Mouse (Mus musculus): ENCODE results near the gene Usp22. TPM values are rescaled to one million over a fixed set of nuclear protein-coding genes. Genes with fewer than 3 reads are reported as not detected.

The Usp22 gene
- polyA plus RNA-seq (2012; ENCODE audit: insufficient read depth, insufficient read length, low replicate concordance, missing spikeins), result not detected in 2 replicates

DNA sequence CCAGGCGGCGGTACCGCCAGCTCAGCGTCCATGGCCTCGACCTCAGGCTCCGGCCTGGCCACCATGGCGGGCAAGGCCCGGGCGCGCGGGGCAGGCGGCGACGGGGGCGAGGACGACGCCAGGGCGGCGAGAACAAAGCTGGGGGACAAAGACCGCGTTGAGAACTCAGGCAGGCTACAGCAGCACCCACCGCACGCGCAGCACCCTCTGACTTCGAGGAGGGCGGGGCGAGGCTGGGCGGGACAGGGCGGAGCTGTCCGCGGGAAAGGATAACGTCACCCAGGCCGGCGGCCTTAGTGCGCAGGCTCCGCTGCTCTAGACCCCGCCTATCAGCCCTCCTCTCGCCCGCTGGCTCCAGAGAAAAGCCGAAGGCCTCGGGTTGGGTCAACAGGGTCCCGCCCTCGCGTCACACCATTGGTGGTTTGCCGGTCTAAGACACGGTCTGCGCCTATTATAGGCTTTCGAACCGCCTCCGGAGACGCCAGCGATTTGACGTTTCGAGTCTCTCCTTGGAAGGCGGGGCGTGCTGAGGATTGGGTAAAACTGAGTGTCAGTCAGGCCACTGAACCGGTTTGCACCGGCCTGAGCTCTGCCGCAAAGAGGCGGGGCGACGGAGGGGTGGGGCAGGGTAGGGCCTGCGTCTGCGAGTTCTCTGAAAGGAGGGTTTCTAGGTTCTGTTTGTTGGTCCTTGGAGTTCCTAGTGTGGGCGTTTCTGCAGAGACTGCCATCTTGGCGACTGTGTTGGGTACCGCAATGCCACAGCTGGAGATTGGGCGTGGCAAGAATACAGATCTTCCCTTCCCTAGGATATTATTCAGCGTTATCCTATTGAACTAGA is at the start of gene Usp22:
TSS of gene Usp22 (minus strand) at position 235 of the 838 bp plus-strand sequence.
- WGBS, result under 1% methylated on average over 68 of the region's 69 CpGs
- peak within 1 kb of the TSS; percentile 94 for H3K4me3 ChIP-seq (ENCODE audit: insufficient read depth, low read depth, low read length)
- no peak for TF ChIP-seq CTCF (IDR thresholded peaks at IDR 0.05; ENCODE audit: insufficient read depth, low read depth, low read length)
- peak; percentile 84 for TF ChIP-seq POLR2A (IDR thresholded peaks at IDR 0.05; ENCODE audit: insufficient read depth, low read depth, low read length)
- peaks cover 13% of the 10 kb centered on the region for H3K4me1 ChIP-seq (ENCODE audit: control insufficient read depth, insufficient read depth, low read length)
- peak within 1 kb of the TSS; percentile 96 for H3K27ac ChIP-seq (ENCODE audit: insufficient read depth, low read depth, low read length)

DNA sequence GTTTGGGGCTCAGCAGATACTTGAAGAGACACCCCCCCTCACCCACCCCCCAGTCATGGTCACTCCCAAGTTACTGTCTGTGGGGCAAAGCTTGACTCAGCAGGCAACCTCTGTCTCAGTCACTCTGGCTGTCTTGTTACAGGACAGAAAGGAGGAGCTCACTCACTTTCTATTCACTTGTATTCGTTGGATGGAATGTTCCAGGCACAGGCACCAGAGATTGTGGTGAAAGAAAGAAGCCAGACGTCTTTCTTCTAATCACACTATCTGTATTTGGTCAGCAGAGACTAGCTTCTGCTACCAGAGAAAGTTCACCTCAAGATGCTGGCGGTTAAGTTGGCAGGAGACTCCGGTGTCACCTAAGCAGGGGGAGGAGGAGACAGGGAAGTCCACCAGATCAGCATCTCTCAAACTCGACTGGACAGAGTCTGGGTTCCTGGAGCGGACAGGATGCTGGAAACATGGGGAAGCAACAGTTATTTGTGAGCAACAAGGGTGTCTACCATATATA is 49.4 kb upstream of the Usp22 start:
- Histone ChIP-seq H3K4me1 (ENCODE audit: control insufficient read depth, insufficient read depth, low read length) (no peaks in the 10 kb centered on the region), H3K4me3 (ENCODE audit: insufficient read depth, low read depth, low read length) (no peak overlapping the region), H3K27ac (ENCODE audit: insufficient read depth, low read depth, low read length) (no peak overlapping the region)
- TF ChIP-seq CTCF (IDR thresholded peaks at IDR 0.05; ENCODE audit: insufficient read depth, low read depth, low read length) (no peak), POLR2A (IDR thresholded peaks at IDR 0.05; ENCODE audit: insufficient read depth, low read depth, low read length) (no peak)
- WGBS, result 80% methylated on average over 6 of the region's 6 CpGs

DNA sequence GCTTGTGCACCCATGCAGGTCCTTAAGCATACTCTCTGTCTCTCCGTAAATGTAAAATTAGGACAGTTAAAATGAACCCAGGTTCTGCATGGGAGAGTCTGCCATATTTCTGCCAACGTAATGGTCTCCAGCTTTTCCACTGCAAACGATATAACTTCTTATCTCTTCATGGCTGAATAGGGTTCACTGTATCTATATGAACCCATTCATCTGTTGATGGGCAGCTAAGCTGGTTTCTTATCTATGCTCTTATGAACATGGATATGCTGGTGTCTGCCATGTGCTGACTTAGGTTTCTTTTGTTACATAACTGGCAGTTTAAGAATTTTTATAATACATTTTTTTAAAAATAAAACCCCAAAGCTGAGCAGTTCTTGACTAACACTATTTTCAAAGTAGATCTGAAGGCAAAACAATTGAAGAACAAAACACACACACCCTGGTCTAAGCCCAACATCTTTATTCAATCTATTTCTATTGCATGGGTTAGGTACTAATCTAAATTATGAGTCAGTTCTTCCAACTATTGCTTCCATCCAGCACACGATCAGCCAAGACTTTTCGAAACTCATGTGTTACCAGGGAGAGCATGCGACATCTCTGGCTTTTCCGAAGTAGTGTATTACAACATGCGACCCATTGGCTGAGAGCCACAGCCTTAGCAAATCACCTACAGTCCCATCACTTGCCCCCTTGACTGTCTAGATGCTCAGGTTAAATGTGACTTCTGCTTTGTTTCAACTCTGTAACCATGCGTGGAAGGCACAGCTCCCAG is 48.3 kb upstream of the Usp22 start:
- 88% methylated on average over 9 of the region's 9 CpGs for WGBS
- H3K4me1 ChIP-seq (ENCODE audit: control insufficient read depth, insufficient read depth, low read length), result no peaks in the 10 kb centered on the region
- no peak overlapping the region for H3K4me3 ChIP-seq (ENCODE audit: insufficient read depth, low read depth, low read length)
- TF ChIP-seq CTCF (IDR thresholded peaks at IDR 0.05; ENCODE audit: insufficient read depth, low read depth, low read length), result no peak
- TF ChIP-seq POLR2A (IDR thresholded peaks at IDR 0.05; ENCODE audit: insufficient read depth, low read depth, low read length), result no peak
- H3K27ac ChIP-seq (ENCODE audit: insufficient read depth, low read depth, low read length), result no peak overlapping the region

DNA sequence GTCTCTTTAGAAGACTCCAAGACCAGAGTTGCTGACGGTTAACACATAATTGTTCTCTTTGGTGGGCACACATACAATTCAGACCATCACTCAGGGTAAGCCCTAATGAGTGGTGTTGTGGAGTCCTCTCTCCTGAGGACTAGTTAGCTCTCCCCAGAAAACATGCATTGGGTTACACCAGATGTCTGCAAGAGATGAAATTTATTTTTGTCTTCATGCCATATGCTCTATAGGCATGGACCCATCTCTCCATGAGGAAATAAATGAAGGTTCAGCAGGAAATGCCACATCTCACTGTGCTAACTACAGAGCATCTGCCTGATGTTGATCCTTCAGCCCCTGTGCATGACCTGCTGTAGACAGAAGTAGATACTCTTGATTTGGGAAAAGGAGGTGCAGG is 47.2 kb upstream of the Usp22 start:
- H3K27ac ChIP-seq (ENCODE audit: insufficient read depth, low read depth, low read length), result no peak overlapping the region
- WGBS, result 67% methylated on average over 1 of the region's 1 CpGs
- TF ChIP-seq POLR2A (IDR thresholded peaks at IDR 0.05; ENCODE audit: insufficient read depth, low read depth, low read length) (no peak), CTCF (IDR thresholded peaks at IDR 0.05; ENCODE audit: insufficient read depth, low read depth, low read length) (no peak)

DNA sequence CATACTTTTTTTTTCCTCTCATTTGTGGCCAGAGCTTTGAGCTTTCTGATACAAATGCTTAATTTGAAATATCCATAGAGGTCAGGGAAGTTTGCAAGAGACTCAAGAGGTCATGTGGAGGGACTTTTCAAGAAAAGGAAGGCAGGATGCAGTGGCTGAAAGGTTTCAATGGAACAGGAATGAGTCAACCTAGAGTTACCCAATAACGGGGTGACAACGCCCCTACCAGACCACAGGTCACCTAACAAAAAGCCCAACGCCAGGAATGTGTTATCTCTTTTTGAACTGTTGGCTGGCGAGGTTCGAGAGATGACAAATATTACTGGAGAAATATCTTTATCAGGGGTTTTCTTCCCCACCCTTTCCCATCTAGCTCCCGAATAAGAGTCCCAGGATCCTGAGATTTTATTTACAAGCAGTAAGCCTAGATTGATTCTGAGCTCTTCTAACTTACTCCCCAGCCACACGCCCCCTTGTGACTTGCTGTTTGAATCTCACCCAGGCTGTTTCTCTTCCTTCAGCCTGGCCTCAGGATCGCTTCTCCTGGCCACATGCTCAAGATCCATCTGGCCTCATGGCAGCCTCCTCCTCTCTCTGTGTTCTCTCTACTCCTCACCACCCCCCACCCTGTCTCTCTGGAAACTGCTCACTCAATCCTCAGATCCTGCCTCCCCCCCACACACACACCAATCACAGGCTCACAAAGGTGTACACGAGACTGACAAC is 45.5 kb upstream of the Usp22 start:
- no peaks in the 10 kb centered on the region for H3K4me1 ChIP-seq (ENCODE audit: control insufficient read depth, insufficient read depth, low read length)
- no peak overlapping the region for H3K27ac ChIP-seq (ENCODE audit: insufficient read depth, low read depth, low read length)
- WGBS, result 67% methylated on average over 9 of the region's 9 CpGs
- no peak overlapping the region for H3K4me3 ChIP-seq (ENCODE audit: insufficient read depth, low read depth, low read length)
- TF ChIP-seq POLR2A (IDR thresholded peaks at IDR 0.05; ENCODE audit: insufficient read depth, low read depth, low read length) (no peak), CTCF (IDR thresholded peaks at IDR 0.05; ENCODE audit: insufficient read depth, low read depth, low read length) (no peak)

More for the DNA sequence above, 47.2 kb upstream of the Usp22 start:
- no peak overlapping the region for H3K4me3 ChIP-seq (ENCODE audit: insufficient read depth, low read depth, low read length)
- no peaks in the 10 kb centered on the region for H3K4me1 ChIP-seq (ENCODE audit: control insufficient read depth, insufficient read depth, low read length)

DNA sequence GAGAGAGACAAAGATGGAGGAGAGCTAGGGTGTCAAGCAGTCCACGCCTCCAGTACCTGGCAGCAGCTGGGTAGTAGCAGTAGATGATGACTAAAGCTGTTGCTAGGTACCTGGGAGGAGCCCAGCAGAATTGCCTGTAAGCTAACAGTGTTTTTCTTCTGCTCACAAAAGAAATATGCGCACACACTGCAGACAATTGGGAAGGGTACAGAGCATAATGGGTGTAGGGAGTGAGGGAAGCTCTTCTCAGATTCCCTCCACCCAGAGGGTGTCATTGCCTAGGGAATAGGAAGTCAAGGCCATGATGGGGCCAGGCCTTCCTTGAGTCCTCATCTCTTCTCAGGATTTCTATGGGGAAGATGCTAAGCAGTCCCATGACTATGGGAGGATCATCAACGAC is 41.1 kb upstream of the Usp22 start:
- TF ChIP-seq POLR2A (IDR thresholded peaks at IDR 0.05; ENCODE audit: insufficient read depth, low read depth, low read length), result no peak
- TF ChIP-seq CTCF (IDR thresholded peaks at IDR 0.05; ENCODE audit: insufficient read depth, low read depth, low read length), result no peak
- WGBS, result 87% methylated on average over 3 of the region's 3 CpGs
- peaks cover 12% of the 10 kb centered on the region for H3K4me1 ChIP-seq (ENCODE audit: control insufficient read depth, insufficient read depth, low read length)
- no peak overlapping the region for H3K27ac ChIP-seq (ENCODE audit: insufficient read depth, low read depth, low read length)
- H3K4me3 ChIP-seq (ENCODE audit: insufficient read depth, low read depth, low read length), result no peak overlapping the region

DNA sequence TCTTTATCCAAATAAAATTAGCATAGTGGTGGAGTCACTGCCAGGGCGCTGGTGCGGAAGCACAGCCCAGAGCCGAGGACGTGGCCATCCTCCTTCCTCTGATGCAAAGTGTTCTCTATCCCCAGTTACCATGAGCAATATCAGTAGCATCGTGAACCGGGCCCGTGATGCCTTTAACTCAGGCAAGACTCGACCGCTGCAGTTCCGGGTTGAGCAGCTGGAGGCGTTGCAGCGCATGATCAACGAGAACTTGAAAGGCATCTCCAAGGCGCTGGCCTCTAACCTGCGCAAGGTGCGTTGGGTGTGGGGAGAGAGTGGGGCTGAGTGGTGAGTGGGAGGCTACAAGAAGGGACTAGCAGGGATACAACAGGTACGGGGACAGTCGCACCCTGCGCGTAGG is 37.2 kb upstream of the Usp22 start:
- WGBS, result 41% methylated on average over 20 of the region's 20 CpGs
- no peak for TF ChIP-seq CTCF (IDR thresholded peaks at IDR 0.05; ENCODE audit: insufficient read depth, low read depth, low read length)
- TF ChIP-seq POLR2A (IDR thresholded peaks at IDR 0.05; ENCODE audit: insufficient read depth, low read depth, low read length), result no peak
- Histone ChIP-seq H3K4me3 (ENCODE audit: insufficient read depth, low read depth, low read length) (no peak overlapping the region), H3K27ac (ENCODE audit: insufficient read depth, low read depth, low read length) (no peak overlapping the region), H3K4me1 (ENCODE audit: control insufficient read depth, insufficient read depth, low read length) (peaks cover 19% of the 10 kb centered on the region)

DNA sequence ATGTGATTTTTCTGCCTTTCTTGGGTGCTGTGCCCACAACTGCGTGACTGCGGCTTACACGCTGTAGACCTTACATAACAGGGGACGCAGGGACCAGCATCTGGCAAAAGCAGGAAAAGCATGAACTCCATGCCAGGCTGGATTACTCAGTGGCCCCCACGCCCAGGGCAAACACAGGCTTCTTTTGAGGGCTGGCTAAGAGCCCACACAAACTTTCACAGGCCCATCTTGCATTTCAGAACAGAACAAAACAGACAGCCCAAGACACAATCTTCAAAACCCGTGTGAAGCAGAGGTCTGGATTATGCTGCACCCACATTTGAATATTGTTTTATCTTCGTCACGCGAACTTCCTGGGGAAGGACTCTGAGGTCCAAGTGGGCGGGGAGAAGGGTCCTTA is 33.5 kb upstream of the Usp22 start:
- TF ChIP-seq POLR2A (IDR thresholded peaks at IDR 0.05; ENCODE audit: insufficient read depth, low read depth, low read length) (no peak), CTCF (IDR thresholded peaks at IDR 0.05; ENCODE audit: insufficient read depth, low read depth, low read length) (no peak)
- peaks cover 21% of the 10 kb centered on the region for H3K4me1 ChIP-seq (ENCODE audit: control insufficient read depth, insufficient read depth, low read length)
- no peak overlapping the region for H3K27ac ChIP-seq (ENCODE audit: insufficient read depth, low read depth, low read length)
- WGBS, result 74% methylated on average over 10 of the region's 10 CpGs
- H3K4me3 ChIP-seq (ENCODE audit: insufficient read depth, low read depth, low read length), result no peak overlapping the region

All from olfactory bulb, adult 2 months (tissue).